Mouse (Mus musculus) heart, postnatal 14 days (tissue): Measurements from ENCODE around the gene Lpcat3. TPM values are rescaled to one million over a fixed set of nuclear protein-coding genes. Genes with fewer than 3 reads are reported as not detected.

ENCODE experiments used
- DNase-seq, 2 experiments: peaks; one replicate each; pipeline ENCODE4 v3.0.0; 2021 to 2022
- intact Hi-C: fragments of 180-260 bp; cut with DNase I; formaldehyde crosslinking; loops from one replicate; pipeline ENCODE4 v1.15.1; 2025
- microRNA-seq, 2 experiments: library from miRNA; unstranded; fragments of <30 nt; microRNA quantifications; one replicate each; pipeline ENCODE4 v1.2.0; 2021 to 2022
- total RNA-seq, 2 experiments: library from RNA; stranded (reverse); gene quantifications; 2 replicates each; pipeline ENCODE4 v1.2.3; 2021

Lpcat3 gene
- total RNA-seq, 2 experiments from 2014 or later, result 54.0 to 56.7 TPM

- intact Hi-C loops, result no loop called here
- DNase-seq, result no peak
Measured at GRCm38 (mm10) chr6:124746654-124747632, 84.1 kb downstream of the Lpcat3 start.

- no peak for DNase-seq
- intact Hi-C loops, result no loop called here
Measured at GRCm38 (mm10) chr6:124750405-124750804, 87.6 kb downstream of the Lpcat3 start.

- intact Hi-C loops, result no loop called here
- DNase-seq, result no peak
Measured at GRCm38 (mm10) chr6:124753861-124754260, 91.0 kb downstream of the Lpcat3 start.

Small RNA genes within 50 kb of the gene (microRNA-seq; reads per million reads assigned to microRNA genes)
- 1.2 to 33.9 reads per million in 2 experiments for gene Mir141
- 22.3 to 533 reads per million in 2 experiments for gene Mir200c

Other genes with a start within 250 kb of the Lpcat3 start
- 10 to 100 TPM; 26.9 to 27.4 TPM for gene Pex5, start 248.0 kb upstream of the Lpcat3 start, total RNA-seq
- 1 to 10 TPM in 1 of 2 experiments, under 1 TPM in 1; 0.24 to 1.5 TPM for gene Clstn3, start 198.2 kb upstream of the Lpcat3 start, total RNA-seq
- gene C1rl, start 169.9 kb upstream of the Lpcat3 start, total RNA-seq, result 1 to 10 TPM in 1 of 2 experiments, under 1 TPM in 1; 0.90 to 1.1 TPM
- gene C1ra, start 150.6 kb upstream of the Lpcat3 start, total RNA-seq, result 10 to 100 TPM in 1 of 2 experiments, 1 to 10 TPM in 1; 8.8 to 10.8 TPM
- 10 to 100 TPM; 25.3 to 25.6 TPM for gene C1s1, start 120.7 kb upstream of the Lpcat3 start, total RNA-seq
- gene C1rb, start 92.7 kb upstream of the Lpcat3 start, total RNA-seq, result 1 to 10 TPM; 1.1 to 1.5 TPM
- under 1 TPM; 0.41 to 0.65 TPM for gene C1s2, start 26.9 kb upstream of the Lpcat3 start, total RNA-seq
- gene Emg1, start 49.2 kb downstream of the Lpcat3 start, total RNA-seq, result 10 to 100 TPM; 58.8 to 68.4 TPM
- gene Phb2, start 49.3 kb downstream of the Lpcat3 start, total RNA-seq, result 100 to 1,000 TPM; 326 to 358 TPM
- 1 to 10 TPM; 4.2 to 8.5 TPM for gene Ptpn6, start 75.7 kb downstream of the Lpcat3 start, total RNA-seq
- gene Grcc10, start 78.3 kb downstream of the Lpcat3 start, total RNA-seq, result 100 to 1,000 TPM; 323 to 327 TPM
- 1 to 10 TPM in 1 of 2 experiments, not detected in 1; 1.5 TPM for gene Gm45234, start 93.0 kb downstream of the Lpcat3 start, total RNA-seq
- 10 to 100 TPM; 48.1 to 48.9 TPM for gene Atn1, start 93.5 kb downstream of the Lpcat3 start, total RNA-seq
- gene Eno2, start 106.6 kb downstream of the Lpcat3 start, total RNA-seq, result 1 to 10 TPM; 2.6 to 4.0 TPM
- gene Lrrc23, start 116.7 kb downstream of the Lpcat3 start, total RNA-seq, result 1 to 10 TPM in 1 of 2 experiments, under 1 TPM in 1; 0.51 to 1.0 TPM
- gene Spsb2, start 145.6 kb downstream of the Lpcat3 start, total RNA-seq, result 1 to 10 TPM; 3.2 to 3.5 TPM
- gene Tpi1, start 151.3 kb downstream of the Lpcat3 start, total RNA-seq, result 100 to 1,000 TPM; 772 to 817 TPM
- 10 to 100 TPM; 78.2 TPM for gene Usp5, start 166.5 kb downstream of the Lpcat3 start, total RNA-seq
- 1 to 10 TPM; 3.5 to 9.6 TPM for gene Cdca3, start 166.5 kb downstream of the Lpcat3 start, total RNA-seq
- 1 to 10 TPM; 2.8 to 3.3 TPM for gene Gnb3, start 177.2 kb downstream of the Lpcat3 start, total RNA-seq
- gene P3h3, start 194.7 kb downstream of the Lpcat3 start, total RNA-seq, result 10 to 100 TPM; 17.9 to 19.5 TPM
- gene Gpr162, start 201.0 kb downstream of the Lpcat3 start, total RNA-seq, result 1 to 10 TPM; 1.8 to 2.4 TPM
- gene Cd4, start 225.2 kb downstream of the Lpcat3 start, total RNA-seq, result 10 to 100 TPM in 1 of 2 experiments, 1 to 10 TPM in 1; 1.2 to 12.3 TPM
- under 1 TPM; 0.62 to 0.80 TPM for gene Lag3, start 248.7 kb downstream of the Lpcat3 start, total RNA-seq